Mouse (Mus musculus) CD4-positive, CD25-positive, alpha-beta regulatory T cell, adult 4 months (primary cell): ENCODE measurements around the gene Snx30. TPM values are rescaled to one million over a fixed set of nuclear protein-coding genes. Genes with fewer than 3 reads are reported as not detected.

Experiments used
- ATAC-seq: one replicate; pipeline ENCODE4 v1.8.0; 2017
- polyA plus RNA-seq, 2 experiments: library from polyadenylated mRNA; unstranded; fragments of 100-300 nt; shearing (Covaris generic); gene quantifications; one replicate each; pipeline ENCODE4 v1.2.1; 2017

Gene Snx30
- polyA plus RNA-seq, 2 experiments from 2014 or later = 2.2 to 2.6 TPM

- ATAC-seq = no peak
Measured at GRCm38 (mm10) chr4:59877025-59877424, 71.4 kb downstream of the Snx30 start.

- ATAC-seq = no peak
Measured at GRCm38 (mm10) chr4:59878595-59878994, 73.0 kb downstream of the Snx30 start.

DNA sequence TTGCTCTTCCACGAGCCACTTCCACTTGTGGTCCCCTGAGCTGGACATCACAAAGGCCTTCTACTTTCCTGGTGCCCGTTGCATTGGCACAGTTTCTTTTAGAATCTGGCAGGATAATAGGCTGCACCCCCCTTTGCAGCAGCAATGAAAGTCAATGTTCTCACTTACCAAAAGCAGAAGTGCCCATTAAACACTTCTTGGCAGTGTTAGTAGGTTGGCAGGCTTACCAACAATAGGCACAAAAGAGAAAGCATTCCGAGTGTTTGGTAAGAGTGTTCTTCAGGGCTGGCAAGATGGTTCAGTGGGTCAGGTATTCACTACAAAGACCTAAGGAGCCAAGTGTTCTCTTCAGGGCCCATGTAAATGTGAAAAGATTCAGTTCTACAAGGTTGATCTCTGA, 73.8 kb downstream of the Snx30 start:
- no peak for ATAC-seq

DNA sequence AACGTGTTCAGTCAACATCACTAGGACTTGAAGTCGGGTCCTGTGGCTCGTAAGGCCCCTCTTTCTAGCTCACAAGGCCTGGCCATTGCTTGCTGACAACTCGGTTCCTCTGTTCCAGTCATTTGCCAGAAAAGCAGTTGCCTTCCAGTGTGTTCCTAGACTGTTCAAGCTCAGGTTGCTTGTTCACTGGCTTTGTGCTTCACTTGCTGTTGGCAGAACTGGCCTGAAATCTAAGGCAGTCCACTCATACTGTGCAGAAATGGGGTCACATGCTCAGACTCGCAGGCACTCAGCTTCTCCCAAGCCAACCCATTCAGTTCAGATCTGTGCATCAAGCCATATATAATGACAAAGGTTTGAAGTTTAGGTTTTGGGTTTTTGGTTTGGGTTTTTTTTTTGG, 75.1 kb downstream of the Snx30 start:
- ATAC-seq = no peak

DNA sequence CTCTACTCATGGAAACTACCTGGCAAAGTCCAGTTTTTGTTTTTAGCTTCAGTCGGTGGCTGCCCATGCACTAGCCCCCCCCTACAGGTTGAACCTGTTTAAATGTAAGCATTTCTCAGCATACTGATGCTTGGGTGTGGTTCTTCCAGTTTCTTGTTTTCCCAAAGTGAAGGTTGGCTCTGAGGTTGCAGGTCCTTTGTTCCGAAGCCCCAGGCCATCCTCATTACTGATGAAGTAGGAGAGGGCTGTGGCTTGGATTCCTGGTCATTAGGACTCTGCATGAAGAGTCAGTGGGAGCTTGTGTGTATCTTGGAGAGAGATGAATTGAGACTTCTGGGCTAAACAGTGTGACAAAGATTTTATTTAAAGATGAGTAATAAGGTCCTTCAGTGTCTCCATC, 75.6 kb downstream of the Snx30 start:
- ATAC-seq = no peak

- no peak for ATAC-seq
Measured at GRCm38 (mm10) chr4:59884136-59884696, 78.6 kb downstream of the Snx30 start.

DNA sequence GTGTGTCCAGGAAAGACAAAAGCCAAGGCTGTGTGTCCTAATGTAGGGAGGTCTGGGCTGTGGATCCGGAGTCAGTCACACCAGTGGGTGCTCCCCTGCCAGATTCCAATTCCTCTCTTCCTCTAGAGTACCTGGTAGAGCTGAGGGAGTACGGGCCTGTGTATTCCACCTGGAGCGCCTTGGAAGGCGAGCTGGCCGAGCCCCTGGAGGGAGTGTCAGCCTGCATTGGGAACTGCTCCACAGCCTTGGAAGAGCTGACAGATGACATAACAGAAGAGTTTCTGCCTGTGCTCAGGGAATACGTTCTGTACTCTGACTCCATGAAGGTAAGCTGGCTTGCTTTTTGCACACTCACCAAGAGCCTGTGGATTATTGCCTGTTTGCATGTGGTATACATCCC, 80.6 kb downstream of the Snx30 start:
- no peak for ATAC-seq

- ATAC-seq = no peak
Measured at GRCm38 (mm10) chr4:59887011-59887410, 81.4 kb downstream of the Snx30 start.

DNA sequence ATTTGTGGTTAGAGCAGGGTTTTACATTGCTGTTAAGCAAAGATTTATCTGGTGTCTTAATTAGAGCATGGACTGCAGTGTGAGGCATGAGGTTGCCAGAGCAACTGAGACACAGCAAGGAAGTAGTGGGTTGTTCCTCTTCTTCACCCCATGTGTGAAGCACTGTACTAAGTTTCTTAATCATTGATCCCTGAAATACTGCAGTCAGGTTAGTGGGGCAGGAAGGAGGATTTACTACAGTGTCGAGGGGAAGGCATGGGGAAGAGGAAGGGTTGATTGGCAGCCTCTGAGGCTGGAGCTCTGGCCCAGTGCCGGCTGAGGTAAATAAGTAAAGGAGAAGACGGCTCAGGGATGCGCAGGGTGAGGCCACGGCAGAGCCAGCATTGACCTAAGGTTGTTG, 82.4 kb downstream of the Snx30 start:
- no peak for ATAC-seq

GRCm38 (mm10) chr4:59890086-59890600, 84.5 kb downstream of the Snx30 start:
- ATAC-seq = no peak

- no peak for ATAC-seq
Measured at GRCm38 (mm10) chr4:59891723-59892416, 86.2 kb downstream of the Snx30 start.

DNA sequence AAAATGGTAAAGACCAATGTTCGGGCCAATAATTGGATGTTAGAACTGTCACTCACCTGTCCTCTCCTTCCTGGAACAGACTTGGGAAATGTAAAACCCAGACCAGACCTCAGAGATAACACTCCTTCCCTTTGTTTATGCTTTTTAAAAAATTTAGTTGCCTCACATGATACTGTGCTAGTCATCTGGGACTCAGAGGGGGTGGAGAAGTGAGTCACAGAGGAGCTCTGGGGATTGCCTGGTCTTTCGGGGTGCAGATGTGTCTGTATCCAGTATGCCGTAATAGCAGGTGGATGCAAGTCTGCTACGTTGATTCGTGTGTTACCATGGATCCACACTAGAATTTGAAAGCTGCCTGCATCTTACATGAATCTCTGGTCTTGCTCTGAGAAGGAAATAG, 87.1 kb downstream of the Snx30 start:
- no peak for ATAC-seq

DNA sequence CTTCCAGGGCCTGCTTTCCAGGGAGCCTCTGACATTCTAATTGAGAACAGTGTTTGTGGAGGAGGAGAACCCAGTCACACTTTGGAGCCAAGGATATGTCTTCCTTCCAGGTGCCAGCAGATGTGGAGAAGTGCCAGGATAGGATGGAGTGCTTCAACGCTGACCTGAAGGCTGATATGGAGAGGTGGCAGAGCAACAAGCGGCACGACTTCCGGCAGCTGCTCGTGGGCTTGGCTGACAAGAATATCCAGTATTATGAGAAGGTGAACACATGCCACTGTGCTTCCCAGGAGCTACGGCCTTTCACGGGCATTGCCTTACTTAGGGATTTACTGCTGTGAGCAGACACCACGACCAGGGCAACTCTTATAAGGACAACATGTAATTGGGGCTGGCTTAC, 88.8 kb downstream of the Snx30 start:
- no peak for ATAC-seq

DNA sequence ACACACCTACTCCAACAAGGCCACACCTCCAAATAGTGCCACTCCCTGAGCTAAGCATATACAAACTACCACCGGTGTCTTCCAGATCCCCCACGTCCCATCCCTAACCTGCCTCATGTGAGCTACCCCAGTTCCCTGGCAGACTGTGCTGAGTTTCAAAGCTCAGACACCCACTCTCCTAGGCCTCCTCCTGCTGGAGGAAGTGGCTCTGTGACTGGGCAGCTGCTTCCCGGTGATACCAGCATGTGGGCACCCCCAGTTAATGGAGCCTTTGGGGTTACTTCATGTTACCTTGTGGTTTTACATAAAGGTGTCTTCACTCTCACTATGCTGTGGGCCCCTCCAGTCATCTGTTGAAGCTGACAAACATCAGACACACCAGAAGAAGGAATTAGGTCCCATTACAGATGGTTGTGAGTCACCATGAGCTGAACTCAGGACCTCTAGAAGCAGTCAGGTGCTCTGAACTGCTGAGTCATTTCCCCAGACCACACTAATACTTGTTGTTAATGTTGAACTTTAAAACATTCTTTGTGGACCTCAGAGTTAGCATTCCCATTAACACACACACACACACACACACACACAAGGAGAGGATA, 89.4 kb downstream of the Snx30 start:
- ATAC-seq = no peak

- no peak for ATAC-seq
Measured at GRCm38 (mm10) chr4:59896000-59896399, 90.4 kb downstream of the Snx30 start.

- ATAC-seq = no peak
Measured at GRCm38 (mm10) chr4:59897814-59898520, 92.3 kb downstream of the Snx30 start.

GRCm38 (mm10) chr4:59898521-59898919, 92.9 kb downstream of the Snx30 start:
- no peak for ATAC-seq

GRCm38 (mm10) chr4:59901810-59902209, 96.2 kb downstream of the Snx30 start:
- ATAC-seq = no peak

DNA sequence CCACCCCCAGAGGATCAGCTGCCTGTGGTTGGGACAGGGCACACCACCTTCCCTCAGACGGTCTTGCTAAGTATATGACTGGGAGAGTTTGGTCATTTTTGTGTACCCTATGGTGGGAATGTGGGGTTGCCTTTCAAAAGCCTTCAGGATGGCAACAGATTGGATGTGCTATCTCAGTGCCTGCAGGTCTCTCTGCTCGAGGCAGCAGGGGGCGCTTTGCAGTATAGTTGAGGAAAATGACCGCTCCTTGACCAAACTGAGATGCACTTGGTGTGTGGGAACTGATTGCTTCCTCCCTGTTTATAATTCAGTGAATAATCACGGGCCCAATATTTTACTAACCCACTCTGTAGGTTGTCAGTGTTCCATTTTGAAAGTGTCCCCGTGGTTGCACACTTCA, 96.9 kb downstream of the Snx30 start:
- no peak for ATAC-seq

DNA sequence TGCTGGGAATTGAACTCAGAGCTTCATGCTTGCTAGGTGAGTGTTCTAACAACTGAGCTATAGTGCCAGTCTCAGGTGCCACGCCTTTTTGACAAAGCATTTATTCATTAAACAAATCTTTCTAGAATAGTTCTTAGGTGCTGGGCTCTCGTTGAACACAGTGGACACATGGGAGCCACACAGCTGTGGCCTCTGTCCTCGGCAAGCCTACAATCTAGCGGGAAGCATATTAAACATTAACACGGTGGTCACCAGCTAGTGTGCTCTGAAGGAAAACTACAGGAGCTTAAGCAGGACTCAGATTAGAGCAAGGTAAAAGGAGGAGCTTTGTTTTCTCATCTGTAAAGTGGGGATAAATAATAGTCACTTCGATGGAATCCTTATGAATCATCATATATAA, 101.5 kb downstream of the Snx30 start:
- no peak for ATAC-seq

DNA sequence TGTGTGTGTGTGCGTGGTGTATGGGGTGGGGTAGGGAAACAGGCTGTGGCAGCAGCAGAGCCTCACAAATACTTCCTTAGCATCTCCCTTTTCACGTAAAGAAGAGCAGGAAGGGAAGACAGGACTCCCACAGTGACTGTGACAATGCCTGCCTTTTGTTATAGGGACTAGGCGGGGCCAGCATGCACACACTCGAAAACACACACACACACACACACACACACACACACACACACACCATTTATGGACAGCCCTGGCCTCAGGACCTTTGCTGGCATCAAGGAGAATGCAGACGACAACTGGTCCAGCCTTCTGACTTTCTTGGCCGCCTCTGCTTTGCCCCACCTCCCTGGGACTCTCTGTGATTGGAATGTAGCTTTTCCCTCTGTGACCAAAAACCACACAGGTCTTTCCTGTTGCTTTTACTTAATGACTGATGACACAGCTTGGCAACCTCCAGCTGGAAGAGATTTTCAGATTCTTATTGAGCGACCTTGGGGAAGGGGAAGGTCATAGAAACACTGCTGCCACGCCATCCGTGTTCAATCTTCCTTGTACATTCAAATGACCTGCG, 102.1 kb downstream of the Snx30 start:
- ATAC-seq = no peak

- ATAC-seq = no peak
Measured at GRCm38 (mm10) chr4:59908785-59909184, 103.1 kb downstream of the Snx30 start.
